Mouse (Mus musculus) heart, adult 11 months (tissue): ENCODE measurements around the gene Arf5.
A peak's percentile ranks its signal among the peaks of the same experiment; 100 is the strongest.

Source experiments
- DNase-seq: peaks from one replicate; pipeline ENCODE4 v3.0.0; 2022

The Arf5 gene

DNA sequence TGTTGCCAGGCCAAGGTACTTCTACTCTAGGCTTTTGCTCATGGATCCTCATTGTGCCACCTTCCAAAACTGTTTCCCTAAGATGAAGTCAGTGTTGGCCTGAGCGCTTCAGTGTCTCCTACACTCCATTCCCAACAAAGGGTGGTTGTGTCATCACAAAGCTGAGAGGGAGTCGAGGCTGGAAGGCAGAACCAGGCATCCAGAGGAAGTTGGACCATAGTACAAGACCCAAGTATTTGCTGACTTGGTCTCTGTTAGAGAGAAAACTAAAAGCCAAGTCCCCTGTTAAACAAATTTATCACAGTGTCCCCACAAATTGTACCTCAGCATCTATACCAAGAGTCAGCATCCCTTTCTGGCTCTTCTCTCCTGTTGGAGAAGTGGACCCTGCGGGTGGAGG, 4.9 kb downstream of the Arf5 start, which contains the start of gene Gcc1:
TSS of gene Gcc1 (minus strand) at position 101 of the 400 bp plus-strand sequence.
- no peak for DNase-seq

DNA sequence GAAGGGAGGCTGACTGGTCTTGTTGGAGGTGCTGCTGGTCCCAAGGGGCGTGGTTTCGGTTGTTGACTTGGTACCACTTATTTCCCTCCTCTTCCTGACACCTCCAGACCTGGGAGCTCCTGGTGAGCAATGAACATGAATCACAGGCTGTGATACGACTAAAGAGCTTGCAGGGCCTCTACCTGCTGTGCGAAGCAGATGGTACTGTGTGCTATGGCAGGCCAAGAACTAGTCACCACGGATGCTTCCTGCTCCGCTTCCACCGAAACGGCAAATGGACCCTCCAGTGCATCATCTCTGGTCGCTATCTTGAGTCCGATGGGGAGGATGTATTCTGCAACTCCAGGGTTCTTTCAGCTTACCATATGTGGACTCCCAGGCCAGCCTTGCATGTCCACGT, 6.5 kb downstream of the Arf5 start:
- DNase-seq = peak; percentile 85

DNA sequence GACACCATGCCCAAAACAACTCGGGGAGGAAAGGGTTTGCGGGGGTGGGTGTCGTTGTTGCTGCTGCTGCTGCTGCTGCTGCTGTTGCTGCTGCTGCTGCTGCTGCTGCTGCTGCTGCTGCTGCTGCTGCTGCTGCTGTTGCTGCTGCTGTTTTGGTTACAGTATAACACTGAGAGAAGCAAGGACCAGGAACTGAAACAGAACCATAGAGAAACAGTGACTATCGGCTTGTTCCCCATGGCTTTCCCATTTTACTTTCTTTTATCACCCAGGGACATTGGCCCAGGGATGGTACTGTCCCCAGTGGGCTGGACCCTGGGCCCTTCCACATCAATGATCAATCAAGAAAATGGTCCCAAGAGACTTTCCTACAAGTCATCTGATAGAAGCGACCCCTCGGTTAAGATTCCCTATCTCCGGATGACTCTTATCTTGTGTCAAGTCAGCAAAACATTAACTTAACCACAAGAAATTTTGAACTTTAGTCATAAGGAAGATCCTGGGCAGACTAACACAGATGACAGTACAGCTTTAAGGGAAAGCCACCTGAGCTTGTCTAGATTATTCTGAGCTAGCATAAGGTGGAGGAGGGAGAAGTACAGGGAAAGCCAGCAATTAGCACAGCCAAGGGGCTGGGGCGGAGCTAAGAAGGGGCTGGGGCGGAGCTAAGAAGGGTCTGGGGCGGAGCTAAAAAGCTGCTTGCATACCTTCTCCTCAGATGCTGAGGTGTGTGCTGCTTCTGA, 7.6 kb downstream of the Arf5 start:
- peak; percentile 67 for DNase-seq

DNA sequence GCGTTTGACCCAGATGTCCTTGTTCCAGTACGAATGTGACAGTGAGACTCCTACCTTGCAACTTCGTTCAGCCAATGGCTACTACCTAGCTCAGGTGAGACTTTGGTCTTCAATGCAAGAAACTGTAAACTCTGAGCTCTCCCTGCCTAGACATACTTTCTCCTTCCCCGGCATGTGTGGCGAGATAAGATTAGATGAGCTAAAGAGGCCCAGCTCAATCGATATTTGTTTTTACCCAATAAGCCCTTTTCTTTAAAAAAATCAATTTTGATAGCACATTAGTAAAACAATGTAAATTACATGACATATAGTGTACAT, 8.1 kb downstream of the Arf5 start:
- no peak for DNase-seq

DNA sequence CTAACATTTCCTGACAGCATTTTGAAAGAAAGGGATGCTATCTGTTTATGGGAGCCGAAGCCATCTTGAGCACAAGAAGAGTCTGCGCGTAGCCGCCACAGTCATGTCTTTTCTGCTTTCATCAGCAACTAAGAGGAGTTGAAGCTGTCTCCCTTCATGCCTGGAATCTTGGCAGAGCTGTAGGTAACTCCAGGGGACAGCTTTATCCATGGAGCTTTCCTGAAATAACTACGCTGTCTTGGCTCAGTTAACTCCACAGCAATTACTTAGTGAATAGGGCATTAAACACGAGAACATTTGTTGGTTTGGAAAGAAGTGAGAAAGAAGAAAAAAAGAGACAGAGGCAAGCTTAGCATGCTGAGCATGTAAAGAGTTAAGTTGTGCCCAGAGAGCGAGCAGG, 24.6 kb downstream of the Arf5 start:
- DNase-seq = peak; percentile 36

DNA sequence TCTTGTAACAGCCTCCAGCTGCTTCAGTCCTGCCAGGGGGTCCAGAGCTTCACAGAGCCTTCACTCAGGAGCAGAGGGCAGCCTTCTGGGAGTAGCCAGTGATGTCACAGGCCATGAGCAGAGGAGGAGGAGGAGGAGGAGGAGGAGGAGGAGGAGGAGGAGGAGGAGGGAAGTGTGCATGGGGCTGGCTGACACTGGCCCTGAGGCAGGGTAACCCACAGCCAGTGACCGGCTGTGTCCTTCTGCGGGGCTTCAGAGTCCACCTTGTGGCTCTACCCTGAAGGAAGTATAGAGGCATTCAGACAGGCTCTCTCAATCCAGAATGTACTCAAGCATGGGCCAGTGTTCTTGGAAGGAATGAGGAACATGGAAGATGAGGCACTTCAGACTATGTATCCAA, 25.9 kb downstream of the Arf5 start, which contains the start of gene Pax4:
TSS of gene Pax4 (minus strand) at position 101 of the 400 bp plus-strand sequence.
- DNase-seq = no peak

DNA sequence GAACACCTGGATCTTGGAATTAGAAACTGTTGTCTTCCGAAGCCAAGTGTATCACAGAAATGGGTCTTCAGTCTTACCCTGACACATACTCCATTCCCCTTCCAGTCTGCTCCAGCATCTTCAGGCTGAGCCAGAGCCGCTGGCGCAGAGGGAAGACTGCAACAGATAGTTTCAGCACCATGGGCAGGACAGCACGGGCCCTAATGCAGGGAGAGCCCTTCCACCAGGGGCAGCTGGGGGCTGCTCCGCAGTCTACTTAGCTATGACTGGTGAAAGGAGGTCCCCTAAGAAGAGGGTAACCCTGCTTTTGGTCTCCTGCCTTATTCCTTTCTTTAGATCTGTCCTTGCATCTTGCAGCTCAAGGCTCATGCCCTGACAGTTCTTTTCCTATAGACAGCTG, 27.1 kb downstream of the Arf5 start:
- DNase-seq = no peak

DNA sequence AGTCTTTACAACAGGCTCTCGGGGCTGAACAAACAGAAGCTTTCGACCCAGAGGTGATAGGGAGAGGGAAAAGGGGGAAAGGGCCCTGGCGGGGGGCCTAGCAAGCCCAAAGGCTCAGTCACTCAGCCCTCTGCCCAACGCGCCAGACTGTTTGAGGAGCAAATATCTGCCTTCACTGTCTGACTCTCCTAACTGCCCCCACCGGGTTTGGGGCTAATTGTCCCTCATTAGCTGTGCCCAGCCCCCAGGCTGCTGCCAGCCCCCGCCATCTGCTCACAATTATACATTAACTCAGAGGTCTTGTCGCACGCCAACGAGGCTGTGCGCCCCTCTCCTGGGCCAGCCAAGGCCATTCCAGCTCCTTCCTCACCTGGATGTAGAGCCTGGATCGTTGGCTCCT, 27.6 kb downstream of the Arf5 start:
- no peak for DNase-seq

DNA sequence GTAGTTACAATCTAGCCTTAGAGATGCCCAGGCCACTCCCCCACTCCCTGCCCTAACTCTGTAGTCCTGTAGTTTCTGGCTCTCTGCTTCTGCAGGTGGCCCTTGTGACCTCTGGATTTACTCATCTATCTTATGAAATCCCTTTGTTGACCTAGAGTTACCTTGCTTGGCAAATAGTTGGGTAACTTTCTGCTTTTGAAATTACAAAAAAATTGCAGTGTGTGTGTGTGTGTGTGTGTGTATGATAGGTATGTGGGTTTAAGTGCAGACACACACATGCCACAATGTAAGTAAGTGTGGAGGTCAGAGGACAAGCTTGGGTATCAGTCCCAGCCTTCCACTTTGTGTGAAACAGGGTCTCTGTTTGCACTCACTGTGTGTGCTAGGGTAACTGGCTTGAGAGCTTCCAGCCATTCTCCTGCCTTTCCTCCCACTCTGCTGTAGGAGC, 35.9 kb downstream of the Arf5 start:
- DNase-seq = no peak

DNA sequence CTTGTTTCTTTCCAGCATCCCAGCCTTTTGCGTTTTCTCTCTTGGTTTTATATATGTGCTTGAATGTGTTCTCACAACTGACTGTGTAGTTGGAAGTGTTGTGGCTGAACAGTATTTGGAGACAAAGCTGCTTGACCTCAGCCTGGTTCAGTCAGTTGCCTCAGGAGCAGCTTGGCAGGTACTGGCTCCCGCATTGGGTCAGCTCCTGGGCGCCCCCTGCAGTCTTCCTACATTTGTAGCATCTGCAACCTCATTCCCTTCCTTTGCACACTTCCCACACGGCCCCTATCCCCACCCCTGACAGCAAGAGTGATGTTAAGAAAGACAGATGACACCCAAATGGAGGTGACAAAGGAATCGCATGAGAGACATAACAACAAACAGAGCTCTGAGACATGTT, 37.2 kb downstream of the Arf5 start:
- DNase-seq = peak; percentile 92

DNA sequence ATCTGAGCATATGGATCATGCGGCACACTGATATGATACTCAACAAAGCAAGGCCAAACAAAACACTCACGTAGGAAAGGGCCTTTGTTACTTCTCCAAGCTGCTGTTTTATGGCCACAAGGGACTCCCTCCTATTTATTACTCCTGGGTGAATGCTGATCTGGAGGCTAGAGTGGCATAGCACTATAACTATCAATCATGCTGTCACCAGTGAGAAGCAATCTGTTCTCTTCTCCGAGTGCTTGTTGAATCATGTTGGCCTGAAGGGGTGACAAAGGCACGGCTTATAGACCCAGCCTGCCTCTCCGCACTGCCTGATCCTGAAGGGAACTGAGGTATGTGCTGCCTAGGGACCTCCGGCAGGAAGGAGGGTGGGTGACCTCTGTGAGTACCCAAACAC, 41.3 kb downstream of the Arf5 start:
- DNase-seq = no peak

DNA sequence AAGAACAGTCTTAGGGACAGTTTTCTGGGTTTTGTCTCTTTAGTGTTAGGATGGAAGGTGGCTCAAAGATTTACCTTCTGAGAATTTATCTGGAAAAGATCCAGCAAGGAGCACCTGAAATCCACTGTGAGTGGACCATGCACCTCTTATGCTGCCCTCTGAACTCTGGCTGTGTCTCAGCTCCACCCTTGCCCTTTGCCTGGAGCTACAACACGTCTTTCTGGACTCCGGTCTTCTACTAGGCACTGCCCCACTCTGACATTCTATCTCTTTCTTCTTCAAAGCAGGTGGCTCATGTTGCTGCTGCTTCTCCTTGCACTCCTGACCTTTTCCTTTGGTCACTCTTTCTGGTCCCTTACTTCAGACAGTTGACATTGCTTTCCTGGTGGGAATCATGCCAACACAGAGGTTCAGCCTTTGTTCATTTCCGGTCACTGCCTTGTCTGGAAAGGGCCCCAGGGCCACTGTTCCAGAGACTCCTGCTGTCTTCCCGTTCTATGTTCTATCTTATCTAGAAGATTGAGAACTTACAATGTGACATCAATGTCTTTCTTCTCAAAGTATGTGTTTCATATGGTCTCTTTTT, 46.8 kb downstream of the Arf5 start:
- DNase-seq = peak; percentile 75

DNA sequence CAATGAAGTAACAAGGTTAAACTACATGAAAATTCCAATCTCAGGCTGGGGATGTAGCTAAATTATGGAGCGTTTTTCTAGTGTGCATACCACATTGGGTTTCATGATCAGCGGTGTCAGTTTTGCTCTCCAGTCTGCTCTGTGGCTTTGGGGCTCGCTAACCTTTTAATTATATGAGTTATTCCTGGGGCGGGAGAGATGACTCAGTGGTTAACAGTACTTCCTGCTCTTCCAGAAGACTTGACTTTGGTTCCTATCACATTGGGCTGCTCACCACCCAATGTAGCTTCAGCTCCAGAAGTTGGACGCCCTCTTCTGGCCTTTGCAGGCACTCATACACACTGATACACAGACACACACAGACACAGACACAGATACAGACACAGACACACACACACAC, 47.3 kb downstream of the Arf5 start:
- DNase-seq = peak; percentile 67

DNA sequence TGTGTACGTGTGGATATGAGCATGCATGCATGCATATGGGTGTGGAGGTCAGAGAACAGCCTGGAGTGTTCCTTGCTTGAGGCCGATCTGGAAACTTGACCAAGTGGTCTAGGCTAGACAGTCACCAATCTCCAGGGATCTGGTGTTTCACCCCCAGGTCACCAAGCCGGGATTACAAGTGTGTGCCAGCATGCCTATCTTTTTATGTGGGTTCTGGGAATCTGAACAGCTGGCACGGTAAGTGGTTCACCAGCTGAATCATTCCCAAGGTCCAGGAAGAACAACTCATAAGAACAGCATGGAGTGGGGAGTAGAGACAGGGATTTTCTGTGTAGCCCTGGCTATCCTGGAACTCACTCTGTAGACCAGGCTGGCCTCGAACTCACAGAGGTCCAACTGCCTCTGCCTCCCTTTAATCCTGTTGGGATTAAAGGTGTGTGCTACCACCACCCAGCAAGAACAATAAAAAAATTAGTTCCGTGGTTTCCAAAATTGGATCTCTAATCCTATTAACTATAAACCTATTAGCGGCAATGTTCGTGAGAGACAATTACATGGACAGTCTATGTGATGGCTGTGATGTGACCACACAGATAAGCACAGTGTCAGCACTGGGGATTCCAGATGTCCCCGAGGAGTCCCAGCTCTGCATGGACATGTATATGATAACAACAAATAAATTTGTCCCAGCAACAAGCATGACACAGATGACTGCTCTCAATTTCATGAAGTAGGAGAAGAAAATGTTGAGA, 48.1 kb downstream of the Arf5 start:
- peak; percentile 68 for DNase-seq

DNA sequence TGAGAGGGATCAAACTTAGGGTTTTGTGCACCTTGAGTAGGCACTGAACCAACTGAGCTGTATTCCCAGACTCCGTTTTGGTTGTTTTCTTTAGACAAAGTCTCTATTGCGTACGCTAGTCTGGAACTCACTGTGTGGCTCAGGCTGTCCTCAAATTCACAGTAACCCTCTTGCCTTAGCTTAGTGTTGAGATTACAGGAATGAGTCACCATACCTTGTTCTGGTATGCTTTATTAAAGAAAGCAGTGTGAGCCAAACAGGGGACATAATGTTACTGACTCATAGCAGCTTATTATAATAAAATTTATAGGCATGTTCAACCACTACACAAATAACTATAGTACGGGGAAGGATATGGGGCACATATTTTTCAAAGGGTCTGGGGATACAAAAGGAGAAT, 50.9 kb downstream of the Arf5 start:
- DNase-seq = peak; percentile 27

DNA sequence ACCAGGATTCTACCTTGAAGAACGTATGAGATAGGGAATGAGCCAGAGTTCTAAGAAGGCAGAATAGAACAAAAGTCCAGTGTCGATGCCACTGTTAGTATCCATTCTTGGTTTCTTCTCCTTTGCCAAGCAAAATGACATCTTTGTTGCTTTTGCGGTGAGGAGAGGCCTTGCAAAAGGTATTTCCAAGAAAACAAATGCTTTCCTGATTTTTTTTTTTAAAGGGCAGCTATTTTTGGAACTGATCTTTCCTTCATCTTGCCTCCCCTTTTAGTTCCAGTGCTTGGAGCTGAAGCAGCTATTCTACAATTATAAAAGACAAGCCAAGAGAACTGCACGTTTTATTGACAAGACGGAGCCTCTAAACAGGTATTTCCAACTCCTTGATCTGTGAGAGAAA, 51.5 kb downstream of the Arf5 start, which contains the start of gene Snd1:
TSS of gene Snd1 (plus strand) at position 301 of the 400 bp plus-strand sequence.
- peak; percentile 43 for DNase-seq
